Mouse (Mus musculus): ENCODE results near the gene Neurl1a. TPM values are rescaled to one million over a fixed set of nuclear protein-coding genes. Genes with fewer than 3 reads are reported as not detected.

The Neurl1a gene
- total RNA-seq, 1 experiment = 10.2 TPM

- no peak for TF ChIP-seq ZNF384 (IDR thresholded peaks at IDR 0.05; ENCODE audit: low read depth, low read length)
- no peak for TF ChIP-seq CHD2 (IDR thresholded peaks at IDR 0.05; ENCODE audit: low read depth, low read length)
- no peak for TF ChIP-seq MAFK (IDR thresholded peaks at IDR 0.05; ENCODE audit: insufficient read depth, low read depth, low read length)
- TF ChIP-seq ZC3H11A (IDR thresholded peaks at IDR 0.05; ENCODE audit: borderline replicate concordance, low read depth, low read length) = no peak
- no peak for TF ChIP-seq HCFC1 (IDR thresholded peaks at IDR 0.05; ENCODE audit: borderline replicate concordance, insufficient read depth, low read length)
- no peak overlapping the region for H3K4me3 ChIP-seq (ENCODE audit: insufficient read depth in 1 of 2, low read depth in 1 of 2, low read length in 2 of 2, poor library complexity in 1 of 2, severe bottlenecking in 1 of 2)
- in situ Hi-C loops (cut with MboI; ENCODE audit: low sequenced_read_pairs in 2 of 2, unreplicated experiment in 2 of 2) = no loop called here
- peaks cover 0 to 2% of the 10 kb centered on the region in 2 experiments; a peak in 1 of 4 replicates for H3K4me1 ChIP-seq (ENCODE audit: control insufficient read depth in 2 of 2, insufficient read depth in 2 of 2, low read length in 2 of 2, poor library complexity in 1 of 2)
- H3K36me3 ChIP-seq (ENCODE audit: control insufficient read depth, insufficient read depth, low read length, poor library complexity, severe bottlenecking) = no peaks in the 10 kb centered on the region
- H3K9me3 ChIP-seq (ENCODE audit: control insufficient read depth, insufficient read depth, low read depth, low read length) = no peaks in the 10 kb centered on the region
- no peak overlapping the region for H3K27ac ChIP-seq (ENCODE audit: insufficient read depth, low read depth, low read length, poor library complexity, severe bottlenecking)
- DNase-seq (ENCODE audit: low read depth, low spot score) = no peak
- H3K9ac ChIP-seq (ENCODE audit: insufficient read depth, low read depth, low read length, poor library complexity, severe bottlenecking) = no peak overlapping the region
Observed at GRCm38 (mm10) chr19:47161669-47162068, 17.0 kb upstream of the Neurl1a start.

DNA sequence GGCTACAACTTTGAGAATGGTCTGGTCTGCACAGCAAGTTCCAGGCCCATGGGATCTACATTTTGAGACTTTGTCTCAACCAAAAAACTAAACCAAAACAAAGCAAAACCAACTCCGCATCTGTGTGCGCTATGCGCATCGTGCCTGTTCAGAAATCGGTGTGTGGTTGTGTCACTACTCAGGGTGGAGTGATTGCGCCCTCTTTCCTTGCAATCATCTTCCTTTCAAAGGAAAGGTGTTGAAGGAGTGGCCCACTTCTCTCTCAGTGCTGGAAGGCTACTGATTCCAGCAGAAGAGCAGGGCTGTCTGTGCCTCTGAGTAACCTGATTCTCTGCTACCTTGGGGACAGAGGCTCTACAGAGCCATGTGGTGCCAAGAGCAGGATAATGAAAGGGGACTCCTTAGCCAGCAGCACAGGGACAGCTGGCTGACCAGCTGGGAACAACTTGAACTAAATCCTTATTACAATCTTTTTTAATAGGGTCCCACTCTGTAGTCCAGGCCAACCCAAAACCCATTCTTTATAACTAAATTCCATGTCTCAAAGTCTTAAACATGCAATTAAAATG is 15.4 kb upstream of the Neurl1a start:
- H3K9me3 ChIP-seq (ENCODE audit: control insufficient read depth, insufficient read depth, low read depth, low read length) = no peaks in the 10 kb centered on the region
- no peak overlapping the region for H3K4me3 ChIP-seq (ENCODE audit: insufficient read depth in 1 of 2, low read depth in 1 of 2, low read length in 2 of 2, poor library complexity in 1 of 2, severe bottlenecking in 1 of 2)
- no peak for DNase-seq (ENCODE audit: low read depth, low spot score)
- no peak overlapping the region for H3K27ac ChIP-seq (ENCODE audit: insufficient read depth, low read depth, low read length, poor library complexity, severe bottlenecking)
- in situ Hi-C loops (cut with MboI; ENCODE audit: low sequenced_read_pairs in 2 of 2, unreplicated experiment in 2 of 2) = no loop called here
- H3K9ac ChIP-seq (ENCODE audit: insufficient read depth, low read depth, low read length, poor library complexity, severe bottlenecking) = no peak overlapping the region
- H3K36me3 ChIP-seq (ENCODE audit: control insufficient read depth, insufficient read depth, low read length, poor library complexity, severe bottlenecking) = no peaks in the 10 kb centered on the region
- peaks cover 0 to 4% of the 10 kb centered on the region in 2 experiments; a peak in 1 of 4 replicates for H3K4me1 ChIP-seq (ENCODE audit: control insufficient read depth in 2 of 2, insufficient read depth in 2 of 2, low read length in 2 of 2, poor library complexity in 1 of 2)
- TF ChIP-seq CHD2 (IDR thresholded peaks at IDR 0.05; ENCODE audit: low read depth, low read length) (no peak), ZC3H11A (IDR thresholded peaks at IDR 0.05; ENCODE audit: borderline replicate concordance, low read depth, low read length) (peak; percentile 38; the same call in 1 of the 2 replicates)

DNA sequence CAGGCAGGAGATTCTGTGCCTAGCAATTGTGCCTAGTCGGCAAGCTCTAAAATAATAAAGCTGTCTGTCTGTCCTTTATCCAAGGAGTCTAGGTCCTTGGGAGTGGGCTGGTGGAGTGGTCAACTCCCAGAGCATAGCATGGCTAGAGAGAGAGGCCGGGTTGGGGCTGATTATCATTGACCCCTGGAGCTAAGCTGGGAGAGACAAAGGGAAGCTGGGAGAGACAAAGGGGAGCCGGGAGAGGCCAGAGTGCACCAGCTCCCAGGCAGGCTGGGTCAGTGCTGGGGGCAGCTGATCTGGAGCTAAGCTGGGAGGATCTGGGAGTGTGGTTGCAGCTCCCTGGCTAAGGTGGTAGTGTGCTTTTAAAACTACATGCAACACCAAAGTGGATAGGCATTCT is 11.9 kb upstream of the Neurl1a start:
- in situ Hi-C loops (cut with MboI; ENCODE audit: low sequenced_read_pairs in 2 of 2, unreplicated experiment in 2 of 2) = loop anchor here in 1 of 2 experiments (5.0 kb wide), 1 partner anchor 39 kb away; no protein-coding TSS in a partner anchor
- Histone ChIP-seq H3K36me3 (ENCODE audit: control insufficient read depth, insufficient read depth, low read length, poor library complexity, severe bottlenecking) (no peaks in the 10 kb centered on the region), H3K9me3 (ENCODE audit: control insufficient read depth, insufficient read depth, low read depth, low read length) (no peaks in the 10 kb centered on the region), H3K27ac (ENCODE audit: insufficient read depth, low read depth, low read length, poor library complexity, severe bottlenecking) (no peak overlapping the region), H3K9ac (ENCODE audit: insufficient read depth, low read depth, low read length, poor library complexity, severe bottlenecking) (no peak overlapping the region), H3K4me3 (ENCODE audit: insufficient read depth in 1 of 2, low read depth in 1 of 2, low read length in 2 of 2, poor library complexity in 1 of 2, severe bottlenecking in 1 of 2) (no peak overlapping the region), H3K4me1 (ENCODE audit: control insufficient read depth in 2 of 2, insufficient read depth in 2 of 2, low read length in 2 of 2, poor library complexity in 1 of 2) (peaks cover 0 to 7% of the 10 kb centered on the region in 2 experiments; a peak in 2 of 4 replicates)
- no peak for DNase-seq (ENCODE audit: low read depth, low spot score)
- TF ChIP-seq CHD2 (IDR thresholded peaks at IDR 0.05; ENCODE audit: low read depth, low read length) = no peak
- no peak for TF ChIP-seq ZNF384 (IDR thresholded peaks at IDR 0.05; ENCODE audit: low read depth, low read length)
- no peak for TF ChIP-seq HCFC1 (IDR thresholded peaks at IDR 0.05; ENCODE audit: borderline replicate concordance, insufficient read depth, low read length)
- no peak for TF ChIP-seq MAFK (IDR thresholded peaks at IDR 0.05; ENCODE audit: insufficient read depth, low read depth, low read length)
- TF ChIP-seq ZC3H11A (IDR thresholded peaks at IDR 0.05; ENCODE audit: borderline replicate concordance, low read depth, low read length) = no peak

- no peaks in the 10 kb centered on the region for H3K9me3 ChIP-seq (ENCODE audit: control insufficient read depth, insufficient read depth, low read depth, low read length)
- no peak overlapping the region for H3K4me3 ChIP-seq (ENCODE audit: insufficient read depth in 1 of 2, low read depth in 1 of 2, low read length in 2 of 2, poor library complexity in 1 of 2, severe bottlenecking in 1 of 2)
- no peak for TF ChIP-seq ZNF384 (IDR thresholded peaks at IDR 0.05; ENCODE audit: low read depth, low read length)
- no peak for TF ChIP-seq ZC3H11A (IDR thresholded peaks at IDR 0.05; ENCODE audit: borderline replicate concordance, low read depth, low read length)
- no peak for TF ChIP-seq HCFC1 (IDR thresholded peaks at IDR 0.05; ENCODE audit: borderline replicate concordance, insufficient read depth, low read length)
- TF ChIP-seq MAFK (IDR thresholded peaks at IDR 0.05; ENCODE audit: insufficient read depth, low read depth, low read length) = no peak
- TF ChIP-seq CHD2 (IDR thresholded peaks at IDR 0.05; ENCODE audit: low read depth, low read length) = no peak
- in situ Hi-C loops (cut with MboI; ENCODE audit: low sequenced_read_pairs in 2 of 2, unreplicated experiment in 2 of 2) = loop anchor here in 1 of 2 experiments (5.0 kb wide), 1 partner anchor 40 kb away; no protein-coding TSS in a partner anchor
- peaks cover 0 to 7% of the 10 kb centered on the region in 2 experiments; a peak in 2 of 4 replicates for H3K4me1 ChIP-seq (ENCODE audit: control insufficient read depth in 2 of 2, insufficient read depth in 2 of 2, low read length in 2 of 2, poor library complexity in 1 of 2)
- no peak overlapping the region for H3K27ac ChIP-seq (ENCODE audit: insufficient read depth, low read depth, low read length, poor library complexity, severe bottlenecking)
- no peaks in the 10 kb centered on the region for H3K36me3 ChIP-seq (ENCODE audit: control insufficient read depth, insufficient read depth, low read length, poor library complexity, severe bottlenecking)
- no peak for DNase-seq (ENCODE audit: low read depth, low spot score)
- H3K9ac ChIP-seq (ENCODE audit: insufficient read depth, low read depth, low read length, poor library complexity, severe bottlenecking) = no peak overlapping the region
Observed at GRCm38 (mm10) chr19:47167617-47168214, 10.9 kb upstream of the Neurl1a start.
